Mouse (Mus musculus) liver, embryonic 16.5 days (tissue): ENCODE results near the gene Ap1b1. TPM values are rescaled to one million over a fixed set of nuclear protein-coding genes. Genes with fewer than 3 reads are reported as not detected.
"Not testable (repeated sequence)": the region's sequence is repeated elsewhere in the genome, so short reads cannot be mapped to it uniquely, and the experiment has no call there.

Experiments
- ATAC-seq: fragments of 200-750 bp; cut with Nextera tagmentation; 2 replicates; pipeline ENCODE4 v1.8.0; 2017; ENCODE audit warnings: low read depth, mild to moderate bottlenecking, moderate number of reproducible peaks, moderate library complexity
- H3K27ac ChIP-seq: fragments of 300-500 bp; sonication (generic); 2 replicates; pipeline ENCODE4 v1.5.1; 2014; ENCODE audit warnings: mild to moderate bottlenecking, low read length
- H3K27me3 ChIP-seq: fragments of 300-500 bp; sonication (generic); 2 replicates; pipeline ENCODE4 v1.6.1; 2014; ENCODE audit warnings: low read depth, low read length, mixed read lengths; ENCODE audit not compliant: control insufficient read depth, insufficient read depth
- H3K36me3 ChIP-seq: fragments of 300-500 bp; sonication (generic); 2 replicates; pipeline ENCODE4 v1.6.1; 2014; ENCODE audit warnings: mild to moderate bottlenecking; ENCODE audit not compliant: control insufficient read depth, insufficient read depth
- H3K4me1 ChIP-seq: fragments of 300-500 bp; sonication (generic); 2 replicates; pipeline ENCODE4 v1.6.1; 2014; ENCODE audit warnings: low read depth, low read length, mixed read lengths; ENCODE audit not compliant: control insufficient read depth
- H3K4me2 ChIP-seq: fragments of 300-500 bp; sonication (generic); 2 replicates; pipeline ENCODE4 v1.6.1; 2014; ENCODE audit warnings: low read depth, low read length, mixed read lengths
- H3K4me3 ChIP-seq: fragments of 300-500 bp; sonication (generic); 2 replicates; pipeline ENCODE4 v1.5.1; 2014; ENCODE audit warnings: low read depth, mild to moderate bottlenecking, low read length
- H3K9ac ChIP-seq: fragments of 300-500 bp; sonication (generic); 2 replicates; pipeline ENCODE4 v1.6.1; 2014; ENCODE audit warnings: low read depth, low read length
- H3K9me3 ChIP-seq: fragments of 300-500 bp; sonication (generic); replicated peaks from 2 replicates; pipeline ENCODE4 v1.6.1; 2016; ENCODE audit warnings: low read length; ENCODE audit not compliant: control insufficient read depth
- WGBS: fragments of 180-500 bp; shearing (Covaris S2); extraction: QIAGEN DNeasy Blood & Tissue Kit; methylation state at CpG from one replicate; pipeline ENCODE4 v1.1.7; 2014; ENCODE audit not compliant: insufficient replicate concordance; 5-methylcytosine and 5-hydroxymethylcytosine counted together
- polyA plus RNA-seq: library from polyadenylated mRNA; unstranded; fragments of >200 nt; fragmentation: Nextera tagmentation; extraction: Ambion mirVana; gene quantifications from 2 replicates; pipeline ENCODE4 v1.2.1, GENCODE M21; 2015

The Ap1b1 gene
- polyA plus RNA-seq, 1 experiment from 2014 or later, result 78.9 TPM

GRCm38 (mm10) chr11:5065056-5065821, 78.6 kb downstream of the Ap1b1 start, which contains the start of gene Gas2l1:
Gene Gas2l1, minus strand, starts transcription at chr11:5065327.
- Histone ChIP-seq H3K9me3 (no peaks in the 10 kb centered on the region), H3K27ac (peak within 1 kb of the TSS; percentile 39; the same call in 1 of the 2 replicates), H3K9ac (peak within 1 kb of the TSS; percentile 75), H3K36me3 (peaks cover 18% of the 10 kb centered on the region), H3K4me2 (peak within 1 kb of the TSS; percentile 99), H3K27me3 (peaks cover 45% of the 10 kb centered on the region), H3K4me3 (peak within 1 kb of the TSS; percentile 70), H3K4me1 (peaks cover 34% of the 10 kb centered on the region)
- peak; percentile 84 for ATAC-seq
- WGBS, result under 1% methylated on average over 48 of the region's 50 CpGs

- ATAC-seq, result no peak
- Histone ChIP-seq H3K4me2 (no peak overlapping the region), H3K27ac (no peak overlapping the region), H3K9ac (no peak overlapping the region), H3K4me3 (no peak overlapping the region), H3K36me3 (peaks cover 36% of the 10 kb centered on the region), H3K4me1 (peaks cover 25% of the 10 kb centered on the region), H3K9me3 (no peaks in the 10 kb centered on the region), H3K27me3 (peaks cover 27% of the 10 kb centered on the region)
Measured at GRCm38 (mm10) chr11:5067063-5067462, 80.4 kb downstream of the Ap1b1 start.

- Histone ChIP-seq H3K9ac (no peak overlapping the region), H3K9me3 (no peaks in the 10 kb centered on the region), H3K4me3 (no peak overlapping the region), H3K27ac (no peak overlapping the region), H3K27me3 (peaks cover 14% of the 10 kb centered on the region), H3K4me1 (peaks cover 16% of the 10 kb centered on the region), H3K4me2 (no peak overlapping the region), H3K36me3 (peaks cover 48% of the 10 kb centered on the region)
- ATAC-seq, result no peak
- 57% methylated on average over 9 of the region's 9 CpGs for WGBS
Measured at GRCm38 (mm10) chr11:5068126-5068971, 81.7 kb downstream of the Ap1b1 start.

- Histone ChIP-seq H3K9ac (no peak overlapping the region), H3K4me3 (no peak overlapping the region), H3K4me2 (no peak overlapping the region), H3K27ac (no peak overlapping the region), H3K4me1 (no peaks in the 10 kb centered on the region), H3K27me3 (no peaks in the 10 kb centered on the region), H3K9me3 (no peaks in the 10 kb centered on the region), H3K36me3 (peaks cover 74% of the 10 kb centered on the region)
- ATAC-seq, result peak; percentile 37; the same call in 1 of the 2 replicates
- WGBS, result 69% methylated on average over 4 of the region's 4 CpGs
Measured at GRCm38 (mm10) chr11:5074882-5075281, 88.3 kb downstream of the Ap1b1 start.

GRCm38 (mm10) chr11:5075760-5076159, 89.1 kb downstream of the Ap1b1 start:
- Histone ChIP-seq H3K27ac (no peak overlapping the region), H3K9ac (no peak overlapping the region), H3K36me3 (peaks cover 72% of the 10 kb centered on the region), H3K4me2 (no peak overlapping the region), H3K4me3 (no peak overlapping the region), H3K9me3 (no peaks in the 10 kb centered on the region), H3K4me1 (no peaks in the 10 kb centered on the region), H3K27me3 (no peaks in the 10 kb centered on the region)
- ATAC-seq, result no peak

GRCm38 (mm10) chr11:5076843-5077242, 90.2 kb downstream of the Ap1b1 start:
- 80% methylated on average over 3 of the region's 5 CpGs for WGBS
- ATAC-seq, result not testable (repeated sequence)
- H3K36me3 ChIP-seq, result peaks cover 68% of the 10 kb centered on the region

GRCm38 (mm10) chr11:5089147-5089546, 102.5 kb downstream of the Ap1b1 start:
- no peak overlapping the region for H3K9ac ChIP-seq
- no peak overlapping the region for H3K4me2 ChIP-seq
- peaks cover 2% of the 10 kb centered on the region; the same call in 1 of the 2 replicates for H3K4me1 ChIP-seq
- WGBS, result 89% methylated on average over 1 of the region's 1 CpGs
- H3K36me3 ChIP-seq, result peaks cover 82% of the 10 kb centered on the region
- no peaks in the 10 kb centered on the region for H3K27me3 ChIP-seq
- ATAC-seq, result no peak
- H3K4me3 ChIP-seq, result no peak overlapping the region
- no peak overlapping the region for H3K27ac ChIP-seq
- no peaks in the 10 kb centered on the region for H3K9me3 ChIP-seq

More at GRCm38 (mm10) chr11:5076843-5077242, 90.2 kb downstream of the Ap1b1 start:
- H3K4me2 ChIP-seq, H3K9me3 ChIP-seq, H3K4me1 ChIP-seq, H3K4me3 ChIP-seq, H3K27me3 ChIP-seq, H3K27ac ChIP-seq, H3K9ac ChIP-seq: not testable (repeated sequence)

- 61% methylated on average over 2 of the region's 2 CpGs for WGBS
Measured at GRCm38 (mm10) chr11:5091706-5092105, 105.1 kb downstream of the Ap1b1 start.

More at GRCm38 (mm10) chr11:5091706-5092105, 105.1 kb downstream of the Ap1b1 start:
- H3K36me3 ChIP-seq, result peaks cover 58% of the 10 kb centered on the region
- no peak overlapping the region for H3K4me3 ChIP-seq
- H3K9me3 ChIP-seq, result no peaks in the 10 kb centered on the region
- no peaks in the 10 kb centered on the region for H3K27me3 ChIP-seq
- H3K4me2 ChIP-seq, result no peak overlapping the region
- no peak for ATAC-seq
- H3K4me1 ChIP-seq, result peaks cover 12% of the 10 kb centered on the region
- H3K9ac ChIP-seq, result no peak overlapping the region
- H3K27ac ChIP-seq, result no peak overlapping the region
